Mouse (Mus musculus): ENCODE results near the gene Prpsap1. TPM values are rescaled to one million over a fixed set of nuclear protein-coding genes. Genes with fewer than 3 reads are reported as not detected.

Prpsap1 gene
- polyA plus RNA-seq, 1 experiment from 2014 or later, result 260 TPM

DNA sequence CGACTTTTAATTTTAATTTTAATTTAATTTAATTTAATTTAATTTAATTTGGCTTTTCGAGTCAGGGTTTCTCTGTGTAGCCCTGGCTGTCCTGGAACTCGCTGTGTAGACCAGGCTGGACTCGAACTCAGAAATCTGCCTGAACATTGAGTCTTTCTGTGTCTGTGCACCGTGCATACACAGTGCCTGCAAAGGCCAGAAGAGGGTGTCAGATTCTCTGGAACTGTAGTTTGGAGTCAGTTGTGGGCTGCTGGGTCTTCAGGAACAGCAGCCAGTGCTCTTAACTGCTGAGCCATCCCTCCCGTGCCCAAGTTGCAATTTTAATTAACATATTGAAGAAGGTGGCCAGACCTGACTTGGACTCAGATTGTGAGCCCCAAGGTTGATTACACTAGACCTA lies 2.7 kb downstream of the Prpsap1 start:
- WGBS, result 56% methylated on average over 6 of the region's 6 CpGs

DNA sequence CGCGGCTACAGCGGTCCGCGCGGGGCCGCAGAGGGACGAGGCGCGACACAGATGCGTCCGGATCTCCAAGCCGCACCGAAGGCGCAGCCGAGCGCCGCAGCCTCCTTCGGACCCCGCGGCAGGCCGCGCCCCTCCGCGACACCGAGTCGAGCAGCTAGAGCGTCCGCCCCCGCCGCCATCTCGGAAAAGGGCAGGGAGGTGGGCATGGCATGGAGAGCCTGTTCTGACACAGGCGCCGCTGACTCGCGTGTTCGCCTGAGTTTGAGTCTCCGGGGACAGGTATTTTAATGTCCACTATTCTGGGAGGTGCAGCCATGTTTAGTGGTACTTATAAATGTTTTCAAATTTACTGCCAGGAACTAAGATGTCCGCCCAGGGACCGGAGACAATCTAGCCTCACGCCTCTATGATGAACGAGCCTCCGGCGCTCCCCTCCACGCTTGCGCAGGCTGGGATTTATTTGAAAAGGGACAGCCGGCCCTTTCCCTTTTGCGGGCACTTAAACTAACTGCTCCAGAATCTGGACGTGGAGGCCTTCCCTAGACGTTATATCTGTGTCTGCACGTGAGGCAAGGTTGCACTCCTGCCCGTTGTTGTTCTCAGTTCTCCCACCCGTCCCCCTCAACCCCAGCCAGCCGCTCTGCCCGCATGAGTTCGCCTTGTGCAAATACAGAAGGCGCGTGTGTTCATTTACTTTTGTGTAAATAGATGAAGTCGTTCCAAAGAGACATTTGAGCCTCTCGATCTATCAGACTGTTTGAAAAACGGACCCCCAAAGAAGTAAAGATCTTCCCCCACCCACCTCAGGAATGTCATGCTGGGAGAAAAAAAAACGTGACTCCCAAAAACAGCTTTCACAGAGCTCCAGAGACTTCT lies 3.5 kb downstream of the Prpsap1 start:
- Histone ChIP-seq H3K27ac (ENCODE audit: low read length) (peak overlapping the region; percentile 93), H3K9ac (ENCODE audit: low read depth, low read length) (peak overlapping the region; percentile 97), H3K27me3 (replicated peaks; ENCODE audit: control insufficient read depth, insufficient read depth, low read length) (no peaks in the 10 kb centered on the region), H3K4me2 (ENCODE audit: low read depth, low read length) (peak overlapping the region; percentile 59), H3K36me3 (ENCODE audit: control insufficient read depth, insufficient read depth, low read length) (peaks cover 5% of the 10 kb centered on the region; the same call in 1 of the 2 replicates), H3K4me3 (ENCODE audit: low read length) (peak overlapping the region; percentile 90), H3K9me3 (ENCODE audit: control insufficient read depth, low read length) (no peaks in the 10 kb centered on the region), H3K4me1 (ENCODE audit: control insufficient read depth, insufficient read depth, low read length) (peaks cover 26% of the 10 kb centered on the region)
- peak; percentile 87 for ATAC-seq
- under 1% methylated on average over 62 of the region's 62 CpGs for WGBS

More for the DNA sequence above, 2.7 kb downstream of the Prpsap1 start:
- Histone ChIP-seq H3K27me3 (replicated peaks; ENCODE audit: control insufficient read depth, insufficient read depth, low read length) (no peaks in the 10 kb centered on the region), H3K9ac (ENCODE audit: low read depth, low read length) (no peak overlapping the region), H3K36me3 (ENCODE audit: control insufficient read depth, insufficient read depth, low read length) (peaks cover 1% of the 10 kb centered on the region; the same call in 1 of the 2 replicates), H3K27ac (ENCODE audit: low read length) (peak overlapping the region; percentile 93), H3K9me3 (ENCODE audit: control insufficient read depth, low read length) (no peaks in the 10 kb centered on the region), H3K4me3 (ENCODE audit: low read length) (no peak overlapping the region), H3K4me2 (ENCODE audit: low read depth, low read length) (peak overlapping the region; percentile 59; the same call in 1 of the 2 replicates), H3K4me1 (ENCODE audit: control insufficient read depth, insufficient read depth, low read length) (peaks cover 26% of the 10 kb centered on the region)
- no peak for ATAC-seq

DNA sequence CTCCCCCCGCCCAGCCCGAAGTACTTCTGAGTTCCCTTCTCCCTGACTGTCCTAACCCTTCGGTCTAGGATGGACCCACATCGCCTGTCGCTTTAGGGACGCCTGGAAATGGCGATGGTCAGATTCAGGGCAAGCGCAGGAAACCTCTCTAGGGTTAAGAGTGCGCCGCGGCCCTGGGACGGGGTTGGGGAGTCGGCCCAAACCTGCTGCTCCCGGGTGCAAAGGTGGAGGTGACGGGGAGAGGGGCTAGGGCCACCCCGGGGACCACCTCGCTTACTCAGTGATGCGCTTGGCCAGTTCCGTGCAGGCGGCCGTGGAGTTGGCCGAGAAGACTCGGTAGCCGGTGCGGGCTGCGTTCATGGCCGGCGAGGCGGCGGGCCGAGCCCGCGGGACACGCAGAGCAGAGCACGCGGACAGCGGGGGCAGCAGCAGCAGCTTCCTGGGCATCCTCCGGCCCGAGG lies 4.2 kb downstream of the Prpsap1 start:
- Histone ChIP-seq H3K36me3 (ENCODE audit: control insufficient read depth, insufficient read depth, low read length) (peaks cover 9% of the 10 kb centered on the region; the same call in 1 of the 2 replicates), H3K4me3 (ENCODE audit: low read length) (peak overlapping the region; percentile 90), H3K27ac (ENCODE audit: low read length) (peak overlapping the region; percentile 93), H3K4me2 (ENCODE audit: low read depth, low read length) (peak overlapping the region; percentile 59), H3K9me3 (ENCODE audit: control insufficient read depth, low read length) (no peaks in the 10 kb centered on the region), H3K27me3 (replicated peaks; ENCODE audit: control insufficient read depth, insufficient read depth, low read length) (no peaks in the 10 kb centered on the region), H3K4me1 (ENCODE audit: control insufficient read depth, insufficient read depth, low read length) (peaks cover 20% of the 10 kb centered on the region), H3K9ac (ENCODE audit: low read depth, low read length) (peak overlapping the region; percentile 97)
- under 1% methylated on average over 39 of the region's 39 CpGs for WGBS
- ATAC-seq, result peak; percentile 28

DNA sequence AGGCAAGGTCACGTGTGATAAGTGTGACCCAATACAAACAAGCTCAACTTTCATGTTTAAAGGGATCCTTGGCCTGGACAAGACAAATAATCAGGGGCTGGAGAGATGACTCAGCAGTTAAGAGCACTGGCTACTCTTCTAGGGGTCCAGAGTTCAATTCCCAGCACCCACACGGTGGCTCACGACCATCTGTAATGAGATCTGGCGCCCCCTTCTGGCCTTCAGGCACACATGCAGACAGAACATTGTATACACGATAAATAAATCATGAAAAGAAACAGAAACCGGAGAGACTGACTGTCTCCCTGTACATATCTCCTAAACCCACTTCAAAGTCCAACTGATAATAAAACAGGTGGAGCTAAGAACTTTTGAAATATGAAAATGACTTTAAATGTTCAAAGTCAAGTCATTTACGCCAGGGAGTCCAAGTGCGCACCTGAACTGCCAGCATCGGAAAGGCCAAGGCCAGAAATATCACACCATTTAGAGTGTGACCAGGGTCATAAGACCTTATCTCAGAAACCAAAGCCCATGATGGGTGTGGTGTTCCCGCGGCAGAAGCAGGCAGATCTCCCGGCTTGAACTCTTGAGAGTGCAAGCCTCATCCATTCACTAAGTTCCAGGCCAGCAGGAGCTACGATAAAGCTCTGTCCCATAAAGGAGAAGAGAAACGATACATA lies 5.2 kb downstream of the Prpsap1 start:
- ATAC-seq, result no peak
- peak overlapping the region; percentile 93 for H3K27ac ChIP-seq (ENCODE audit: low read length)
- peak overlapping the region; percentile 90 for H3K4me3 ChIP-seq (ENCODE audit: low read length)
- peaks cover 20% of the 10 kb centered on the region for H3K4me1 ChIP-seq (ENCODE audit: control insufficient read depth, insufficient read depth, low read length)
- H3K9ac ChIP-seq (ENCODE audit: low read depth, low read length), result peak overlapping the region; percentile 97
- peak overlapping the region; percentile 59 for H3K4me2 ChIP-seq (ENCODE audit: low read depth, low read length)
- no peaks in the 10 kb centered on the region for H3K27me3 ChIP-seq (replicated peaks; ENCODE audit: control insufficient read depth, insufficient read depth, low read length)
- 56% methylated on average over 14 of the region's 14 CpGs for WGBS
- H3K36me3 ChIP-seq (ENCODE audit: control insufficient read depth, insufficient read depth, low read length), result peaks cover 12% of the 10 kb centered on the region; the same call in 1 of the 2 replicates
- no peaks in the 10 kb centered on the region for H3K9me3 ChIP-seq (ENCODE audit: control insufficient read depth, low read length)

- ATAC-seq, result no peak
- H3K4me2 ChIP-seq (ENCODE audit: low read depth, low read length), result no peak overlapping the region
- no peak overlapping the region for H3K9ac ChIP-seq (ENCODE audit: low read depth, low read length)
- H3K27ac ChIP-seq (ENCODE audit: low read length), result no peak overlapping the region
- no peaks in the 10 kb centered on the region for H3K9me3 ChIP-seq (ENCODE audit: control insufficient read depth, low read length)
- peaks cover 16% of the 10 kb centered on the region for H3K4me1 ChIP-seq (ENCODE audit: control insufficient read depth, insufficient read depth, low read length)
- H3K4me3 ChIP-seq (ENCODE audit: low read length), result no peak overlapping the region
- peaks cover 12% of the 10 kb centered on the region; the same call in 1 of the 2 replicates for H3K36me3 ChIP-seq (ENCODE audit: control insufficient read depth, insufficient read depth, low read length)
- H3K27me3 ChIP-seq (replicated peaks; ENCODE audit: control insufficient read depth, insufficient read depth, low read length), result no peaks in the 10 kb centered on the region
These were observed 5.8 kb downstream of the Prpsap1 start for GRCm38 (mm10) chr11:116488207-116488606.

DNA sequence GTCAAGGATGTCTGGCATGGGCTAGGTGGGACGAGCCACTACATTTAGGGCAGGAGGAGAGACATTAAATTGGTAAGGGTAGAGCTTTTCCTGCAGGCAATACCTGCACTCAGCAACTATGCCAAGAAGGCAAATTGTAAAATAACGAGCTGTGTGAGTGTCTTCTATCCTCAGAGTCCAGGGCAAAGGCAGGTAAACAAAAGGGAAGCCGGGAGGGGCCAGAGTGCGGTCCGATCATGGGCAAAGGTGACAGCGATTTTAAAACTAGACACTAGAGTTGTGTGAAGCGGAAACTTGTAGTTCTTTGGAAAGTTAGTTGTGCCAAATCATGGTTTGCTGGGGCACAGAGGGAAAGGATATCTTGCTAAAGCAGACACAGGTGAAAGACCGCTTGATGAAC lies 9.7 kb downstream of the Prpsap1 start:
- H3K36me3 ChIP-seq (ENCODE audit: control insufficient read depth, insufficient read depth, low read length), result peaks cover 35% of the 10 kb centered on the region
- H3K4me3 ChIP-seq (ENCODE audit: low read length), result no peak overlapping the region
- no peaks in the 10 kb centered on the region for H3K9me3 ChIP-seq (ENCODE audit: control insufficient read depth, low read length)
- no peak for ATAC-seq
- 79% methylated on average over 8 of the region's 8 CpGs for WGBS
- no peak overlapping the region for H3K27ac ChIP-seq (ENCODE audit: low read length)
- 0 out of 2 replicates have a peak, but pooled peaks cover 3% of the 10 kb centered on the region for H3K4me1 ChIP-seq (ENCODE audit: control insufficient read depth, insufficient read depth, low read length)
- no peak overlapping the region for H3K4me2 ChIP-seq (ENCODE audit: low read depth, low read length)
- no peak overlapping the region for H3K9ac ChIP-seq (ENCODE audit: low read depth, low read length)
- H3K27me3 ChIP-seq (replicated peaks; ENCODE audit: control insufficient read depth, insufficient read depth, low read length), result no peaks in the 10 kb centered on the region

GRCm38 (mm10) chr11:116481776-116482175 lies 12.2 kb downstream of the Prpsap1 start:
- H3K27me3 ChIP-seq (replicated peaks; ENCODE audit: control insufficient read depth, insufficient read depth, low read length), result no peaks in the 10 kb centered on the region
- no peak overlapping the region for H3K4me2 ChIP-seq (ENCODE audit: low read depth, low read length)
- WGBS, result 84% methylated on average over 7 of the region's 7 CpGs
- no peak for ATAC-seq
- no peak overlapping the region for H3K9ac ChIP-seq (ENCODE audit: low read depth, low read length)
- peaks cover 48% of the 10 kb centered on the region for H3K36me3 ChIP-seq (ENCODE audit: control insufficient read depth, insufficient read depth, low read length)
- no peaks in the 10 kb centered on the region for H3K4me1 ChIP-seq (ENCODE audit: control insufficient read depth, insufficient read depth, low read length)
- no peak overlapping the region for H3K4me3 ChIP-seq (ENCODE audit: low read length)
- H3K9me3 ChIP-seq (ENCODE audit: control insufficient read depth, low read length), result no peaks in the 10 kb centered on the region
- H3K27ac ChIP-seq (ENCODE audit: low read length), result no peak overlapping the region

- 97% methylated on average over 8 of the region's 8 CpGs for WGBS
- Histone ChIP-seq H3K9ac (ENCODE audit: low read depth, low read length) (no peak overlapping the region), H3K4me2 (ENCODE audit: low read depth, low read length) (no peak overlapping the region), H3K36me3 (ENCODE audit: control insufficient read depth, insufficient read depth, low read length) (peaks cover 48% of the 10 kb centered on the region), H3K4me3 (ENCODE audit: low read length) (no peak overlapping the region), H3K27ac (ENCODE audit: low read length) (no peak overlapping the region), H3K4me1 (ENCODE audit: control insufficient read depth, insufficient read depth, low read length) (no peaks in the 10 kb centered on the region), H3K27me3 (replicated peaks; ENCODE audit: control insufficient read depth, insufficient read depth, low read length) (no peaks in the 10 kb centered on the region), H3K9me3 (ENCODE audit: control insufficient read depth, low read length) (no peaks in the 10 kb centered on the region)
- no peak for ATAC-seq
These were observed 13.0 kb downstream of the Prpsap1 start for GRCm38 (mm10) chr11:116480975-116481374.

- H3K4me2 ChIP-seq (ENCODE audit: low read depth, low read length), result no peak overlapping the region
- no peaks in the 10 kb centered on the region for H3K9me3 ChIP-seq (ENCODE audit: control insufficient read depth, low read length)
- H3K27me3 ChIP-seq (replicated peaks; ENCODE audit: control insufficient read depth, insufficient read depth, low read length), result no peaks in the 10 kb centered on the region
- no peak for ATAC-seq
- H3K4me3 ChIP-seq (ENCODE audit: low read length), result no peak overlapping the region
- H3K36me3 ChIP-seq (ENCODE audit: control insufficient read depth, insufficient read depth, low read length), result peaks cover 43% of the 10 kb centered on the region
- no peak overlapping the region for H3K27ac ChIP-seq (ENCODE audit: low read length)
- H3K4me1 ChIP-seq (ENCODE audit: control insufficient read depth, insufficient read depth, low read length), result no peaks in the 10 kb centered on the region
- H3K9ac ChIP-seq (ENCODE audit: low read depth, low read length), result no peak overlapping the region
- WGBS, result 51% methylated on average over 8 of the region's 8 CpGs
These were observed 14.2 kb downstream of the Prpsap1 start for GRCm38 (mm10) chr11:116479832-116480231.
